In the genomic region with DNA sequence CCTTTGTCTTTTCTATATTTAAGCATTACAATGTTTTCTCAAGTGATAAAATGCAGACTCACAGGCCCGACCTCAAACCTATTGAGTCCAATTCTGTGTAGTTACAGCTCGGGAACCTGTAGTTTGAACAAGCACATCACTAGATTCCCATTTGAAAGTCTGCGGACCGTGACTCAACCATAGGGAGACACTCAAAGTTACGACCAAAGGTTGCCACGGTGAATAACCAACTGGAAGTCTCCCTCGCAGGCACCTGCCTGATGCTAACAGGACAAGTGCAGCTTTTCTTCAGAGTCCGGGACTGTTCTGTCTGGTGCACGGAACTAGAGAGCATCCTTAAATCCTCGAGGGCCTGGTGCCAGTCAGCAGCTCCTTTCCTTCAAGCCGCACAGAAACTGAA, we compare ENCODE assay signal across 19 mouse cellular contexts. TPM values are rescaled to one million over a fixed set of nuclear protein-coding genes. Genes with fewer than 3 reads are reported as not detected.
"Had no signal": no experiment of that assay in that cellular context is flagged by ENCODE, and none has a peak within 500 bp of the region (broad histone marks: within the 10 kb centered on the region; RNA-seq: fewer than 3 reads in every experiment).

No protein-coding gene starts in this region.

- ATAC-seq: lung, postnatal 0 days; midbrain, embryonic 15.5 days had no signal

- H3K36me3 ChIP-seq: liver, embryonic 15.5 days; stomach, embryonic 15.5 days had no signal

- H3K27ac ChIP-seq: limb, embryonic 13.5 days; liver, embryonic 15.5 days; midbrain, embryonic 15.5 days; neural tube, embryonic 13.5 days; stomach, embryonic 15.5 days had no signal

- H3K9me3 ChIP-seq: limb, embryonic 13.5 days; liver, embryonic 15.5 days; megakaryocyte, embryonic 14.5 days; midbrain, embryonic 15.5 days; neural tube, embryonic 13.5 days; stomach, embryonic 15.5 days had no signal

- H3K27me3 ChIP-seq: limb, embryonic 13.5 days; megakaryocyte, embryonic 14.5 days; midbrain, embryonic 15.5 days; neural tube, embryonic 13.5 days; stomach, embryonic 15.5 days had no signal

- H3K9ac ChIP-seq: limb, embryonic 13.5 days; liver, embryonic 15.5 days; midbrain, embryonic 15.5 days; neural tube, embryonic 13.5 days; stomach, embryonic 15.5 days had no signal

- DNase-seq: left cerebral cortex, postnatal 4 days; lung, adult 2 months; lung, postnatal 4 days; retina, postnatal 1 day; right cerebral cortex, postnatal 4 days; spleen, adult 18-20 months; thymus, adult 2 months; thymus, postnatal 25 days had no signal

- H3K4me3 ChIP-seq: limb, embryonic 13.5 days; liver, embryonic 15.5 days; megakaryocyte, embryonic 14.5 days; midbrain, embryonic 15.5 days; neural tube, embryonic 13.5 days; stomach, embryonic 15.5 days had no signal

- H3K4me2 ChIP-seq: limb, embryonic 13.5 days; liver, embryonic 11.5 days; liver, embryonic 15.5 days; midbrain, embryonic 11.5 days; midbrain, embryonic 15.5 days; neural tube, embryonic 13.5 days; stomach, embryonic 15.5 days had no signal

RNA-seq across cellular contexts. Expression of gene 4933411K16Rik, which starts 28.4 kb away (rescaled TPM):
- polyA plus RNA-seq: midbrain, embryonic 15.5 days; neural tube, embryonic 13.5 days; stomach, embryonic 15.5 days had no signal

RNA-seq across cellular contexts. Expression of gene Ankrd2, which starts 44.7 kb away (rescaled TPM):
- polyA plus RNA-seq: large intestine, adult 2 months; liver, embryonic 11.5 days; midbrain, embryonic 11.5 days; urinary bladder, adult 2 months had no signal
